Mouse (Mus musculus): ENCODE results near the gene Samd4b. TPM values are rescaled to one million over a fixed set of nuclear protein-coding genes. Genes with fewer than 3 reads are reported as not detected.
A peak's percentile ranks its signal among the peaks of the same experiment; 100 is the strongest.

The Samd4b gene
- polyA plus RNA-seq, 1 experiment from 2014 or later, result 24.3 TPM

DNA sequence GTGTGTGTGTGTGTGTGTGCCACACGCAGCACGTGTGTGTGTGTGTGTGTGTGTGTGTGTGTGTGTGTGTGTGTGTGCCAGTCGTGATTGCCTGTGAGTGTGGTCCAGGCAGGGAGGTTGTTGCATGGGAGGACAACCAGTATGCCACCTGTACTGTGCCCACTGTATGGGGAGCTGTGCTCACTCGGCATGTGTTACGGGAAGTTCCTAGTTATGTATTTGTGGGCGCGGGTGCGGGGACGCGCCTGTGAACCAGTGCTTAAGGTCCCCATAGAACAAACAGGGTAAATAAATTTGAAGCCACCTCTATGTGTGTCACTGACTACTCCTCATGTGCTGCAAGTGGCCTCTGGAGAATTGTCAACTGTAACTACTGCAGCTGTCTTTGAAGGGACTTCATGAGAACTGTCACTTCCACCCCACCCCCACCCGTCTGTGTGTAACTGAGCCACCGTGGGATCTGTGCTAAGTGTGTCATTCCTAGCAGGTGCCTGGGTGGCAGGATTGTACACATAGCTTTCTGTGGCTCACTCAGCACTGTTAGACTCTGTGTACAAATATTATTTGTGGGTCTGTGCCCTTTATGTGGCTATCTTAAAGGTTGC lies 215.5 kb downstream of the Samd4b start:
- H3K4me1 ChIP-seq, result peaks cover 44% of the 10 kb centered on the region
- no peak overlapping the region for H3K4me3 ChIP-seq
- peak overlapping the region; percentile 45 for H3K4me2 ChIP-seq (replicated peaks)
- ATAC-seq (replicated peaks), result no peak
- peak overlapping the region; percentile 42; the same call in 1 of the 2 replicates for H3K27ac ChIP-seq (replicated peaks)
- 68% methylated on average over 9 of the region's 12 CpGs for WGBS
- H3K9ac ChIP-seq (replicated peaks), result no peak overlapping the region
- H3K9me3 ChIP-seq, result no peaks in the 10 kb centered on the region
- peaks cover 16% of the 10 kb centered on the region for H3K36me3 ChIP-seq
- no peaks in the 10 kb centered on the region for H3K27me3 ChIP-seq

DNA sequence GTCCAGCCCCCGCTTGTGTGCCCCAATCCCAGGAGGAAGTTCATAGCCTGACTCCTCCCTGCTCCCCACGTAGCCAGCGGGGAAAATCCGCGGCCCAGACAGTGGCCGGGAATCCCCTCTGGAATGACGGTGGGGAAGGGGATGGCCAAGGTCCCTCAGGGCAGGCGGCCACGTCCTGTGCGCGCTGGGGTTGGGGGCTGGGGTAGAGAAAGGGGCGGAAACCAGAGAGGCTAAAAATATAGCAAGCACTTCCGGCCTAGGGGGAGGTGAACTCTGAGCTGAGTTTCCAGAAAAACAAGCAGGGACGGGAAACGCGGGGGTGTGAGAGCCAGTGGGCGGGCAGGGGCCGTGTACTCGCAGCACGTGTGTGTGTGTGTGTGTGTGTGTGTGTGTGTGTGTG lies 216.0 kb downstream of the Samd4b start:
- Histone ChIP-seq H3K27me3 (no peaks in the 10 kb centered on the region), H3K4me1 (peaks cover 48% of the 10 kb centered on the region), H3K4me2 (replicated peaks) (peak overlapping the region; percentile 45), H3K36me3 (peaks cover 13% of the 10 kb centered on the region), H3K9me3 (no peaks in the 10 kb centered on the region), H3K9ac (replicated peaks) (peak overlapping the region; percentile 41), H3K27ac (replicated peaks) (peak overlapping the region; percentile 42), H3K4me3 (peak overlapping the region; percentile 24)
- WGBS, result 4% methylated on average over 20 of the region's 20 CpGs
- ATAC-seq (replicated peaks), result no peak

DNA sequence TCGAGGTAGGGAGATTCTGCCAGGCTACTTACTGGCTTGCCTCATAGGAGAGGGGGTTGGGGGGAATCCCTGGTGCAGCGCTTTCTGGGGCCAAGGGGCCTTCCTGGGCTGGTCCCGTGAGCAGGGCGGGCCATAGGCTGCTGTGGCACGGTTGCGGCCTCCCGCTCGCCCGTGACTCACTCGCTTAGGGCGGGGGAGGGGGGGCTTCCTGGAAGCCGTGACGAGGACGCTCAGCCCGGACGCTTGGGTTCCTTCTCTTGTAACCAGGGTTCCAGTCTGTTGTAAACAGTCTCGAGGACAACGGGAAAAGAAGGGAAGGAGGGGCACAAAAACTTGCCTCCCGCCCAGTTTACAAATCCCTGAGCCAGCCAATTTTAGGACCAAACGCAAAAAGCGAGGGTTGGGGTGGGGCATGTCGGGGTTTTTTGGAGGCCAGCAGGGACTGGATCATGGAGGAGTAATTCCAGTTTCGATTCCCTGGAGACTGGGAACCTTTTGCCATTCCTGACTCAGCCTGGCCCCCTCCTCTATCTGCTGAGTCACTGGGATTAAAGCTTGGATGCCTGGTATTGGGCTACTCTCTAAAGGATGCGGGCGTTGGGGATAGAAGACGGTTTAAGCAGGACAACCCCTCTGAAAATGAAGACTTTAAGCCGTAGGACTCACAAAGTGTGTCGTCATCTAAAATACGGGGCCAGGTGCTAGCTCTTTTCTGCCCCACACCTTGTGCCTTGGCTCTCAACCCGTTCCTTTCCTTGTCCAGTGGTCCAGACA lies 216.7 kb downstream of the Samd4b start:
- H3K4me2 ChIP-seq (replicated peaks), result peak overlapping the region; percentile 45
- no peaks in the 10 kb centered on the region for H3K9me3 ChIP-seq
- peak overlapping the region; percentile 42 for H3K27ac ChIP-seq (replicated peaks)
- no peak; the same call in 1 of the 2 replicates for ATAC-seq (replicated peaks)
- H3K9ac ChIP-seq (replicated peaks), result 0 out of 2 replicates have a peak overlapping the region, but pooled peaks have one; percentile 1
- H3K36me3 ChIP-seq, result peaks cover 11% of the 10 kb centered on the region
- no peaks in the 10 kb centered on the region for H3K27me3 ChIP-seq
- H3K4me1 ChIP-seq, result peaks cover 52% of the 10 kb centered on the region
- H3K4me3 ChIP-seq, result peak overlapping the region; percentile 4; the same call in 1 of the 2 replicates
- WGBS, result 7% methylated on average over 30 of the region's 30 CpGs

DNA sequence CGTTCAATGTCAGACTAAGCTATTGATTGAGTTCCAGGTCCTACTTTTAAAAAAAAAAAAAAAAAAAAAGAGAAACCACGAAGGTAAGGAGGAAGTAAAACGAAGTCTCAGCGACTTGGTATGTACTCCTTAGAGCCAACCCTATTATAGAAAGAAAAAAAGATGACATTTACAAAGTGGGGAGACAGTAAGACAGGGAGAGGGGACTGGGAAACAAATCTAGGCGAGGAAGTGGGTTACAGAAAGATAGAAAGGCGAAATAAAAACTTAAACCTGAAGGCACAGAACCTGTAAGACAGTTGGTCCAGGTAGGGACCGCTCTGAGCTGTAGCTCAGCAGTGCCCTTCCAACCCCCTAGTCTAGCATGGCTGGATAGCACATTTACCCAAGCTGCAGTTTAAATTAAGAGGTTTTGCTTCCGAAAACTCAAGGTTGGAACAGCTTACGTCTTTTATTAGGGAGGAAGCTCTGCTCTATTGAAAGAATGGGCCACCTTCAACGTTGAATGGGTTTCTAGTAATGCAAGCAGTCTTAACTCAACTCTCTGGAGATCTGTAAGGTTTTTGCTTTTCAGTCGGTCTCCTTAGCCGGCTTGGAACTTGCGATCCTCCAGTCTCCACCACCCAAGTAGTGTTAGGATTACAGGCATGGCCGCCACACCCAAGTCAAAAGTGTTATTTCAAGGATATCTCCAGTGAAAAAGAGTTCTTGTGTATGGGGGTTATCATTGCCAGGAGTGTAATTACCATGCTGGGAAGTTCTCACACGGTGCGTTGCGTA lies 217.5 kb downstream of the Samd4b start, which contains the start of gene Zfp36:
Zfp36 (minus strand) TSS at position 17 of the 780 bp plus-strand sequence.
- Histone ChIP-seq H3K4me3 (peak within 1 kb of the TSS; percentile 60), H3K27me3 (no peaks in the 10 kb centered on the region), H3K4me2 (replicated peaks) (peak within 1 kb of the TSS; percentile 90), H3K9ac (replicated peaks) (peak within 1 kb of the TSS; percentile 76), H3K4me1 (peaks cover 57% of the 10 kb centered on the region), H3K27ac (replicated peaks) (peak within 1 kb of the TSS; percentile 78), H3K9me3 (no peaks in the 10 kb centered on the region), H3K36me3 (peaks cover 3% of the 10 kb centered on the region; the same call in 1 of the 2 replicates)
- ATAC-seq (replicated peaks), result no peak
- 55% methylated on average over 17 of the region's 17 CpGs for WGBS

DNA sequence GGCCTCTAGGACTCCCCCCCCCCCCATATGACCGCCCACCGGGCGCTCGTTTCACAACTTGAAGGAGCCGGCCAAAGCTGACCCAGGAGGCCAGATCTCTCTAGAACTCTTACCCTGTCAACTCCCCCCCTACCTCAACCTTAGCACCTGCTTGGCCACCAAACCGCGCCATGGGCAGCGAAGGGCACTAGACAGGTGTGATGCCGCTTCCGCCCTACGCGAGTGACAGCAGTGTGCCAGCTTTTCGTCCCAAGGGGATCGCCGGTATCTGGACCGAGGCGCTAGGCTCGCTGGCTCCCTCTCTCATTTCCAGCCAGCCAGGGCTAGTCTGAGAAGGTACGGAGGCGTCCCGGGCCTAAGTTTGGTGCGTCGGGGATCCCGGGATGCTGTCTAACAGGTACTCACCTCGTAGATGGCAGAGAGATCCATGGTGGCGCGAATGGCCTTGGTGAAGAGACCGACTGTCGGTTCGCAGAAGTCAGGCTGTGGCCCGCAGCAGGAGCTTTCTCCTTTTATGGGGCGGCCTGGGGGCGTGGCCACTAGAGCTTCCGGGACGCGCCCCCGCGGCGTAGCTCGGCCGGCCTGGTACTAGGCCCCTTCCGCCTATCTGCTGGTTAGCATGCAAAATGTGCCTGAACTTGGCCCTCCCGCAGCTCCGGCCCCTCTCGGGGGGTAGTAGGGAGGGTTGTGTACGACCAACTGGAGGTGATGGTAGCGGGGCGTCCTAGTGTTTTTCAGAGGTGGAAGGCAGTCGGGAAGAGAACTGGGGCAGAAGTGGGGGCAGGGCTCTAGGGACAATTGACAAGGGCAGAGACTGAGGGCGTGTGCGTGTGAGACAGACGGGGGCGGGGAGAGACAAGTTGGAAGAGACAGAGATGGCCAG lies 218.9 kb downstream of the Samd4b start:
- peak; percentile 53 for ATAC-seq (replicated peaks)
- WGBS, result under 1% methylated on average over 53 of the region's 53 CpGs
- Histone ChIP-seq H3K27ac (replicated peaks) (peak overlapping the region; percentile 78), H3K4me2 (replicated peaks) (peak overlapping the region; percentile 90), H3K36me3 (no peaks in the 10 kb centered on the region), H3K4me1 (peaks cover 61% of the 10 kb centered on the region), H3K27me3 (no peaks in the 10 kb centered on the region), H3K4me3 (peak overlapping the region; percentile 60), H3K9me3 (no peaks in the 10 kb centered on the region), H3K9ac (replicated peaks) (peak overlapping the region; percentile 76)

DNA sequence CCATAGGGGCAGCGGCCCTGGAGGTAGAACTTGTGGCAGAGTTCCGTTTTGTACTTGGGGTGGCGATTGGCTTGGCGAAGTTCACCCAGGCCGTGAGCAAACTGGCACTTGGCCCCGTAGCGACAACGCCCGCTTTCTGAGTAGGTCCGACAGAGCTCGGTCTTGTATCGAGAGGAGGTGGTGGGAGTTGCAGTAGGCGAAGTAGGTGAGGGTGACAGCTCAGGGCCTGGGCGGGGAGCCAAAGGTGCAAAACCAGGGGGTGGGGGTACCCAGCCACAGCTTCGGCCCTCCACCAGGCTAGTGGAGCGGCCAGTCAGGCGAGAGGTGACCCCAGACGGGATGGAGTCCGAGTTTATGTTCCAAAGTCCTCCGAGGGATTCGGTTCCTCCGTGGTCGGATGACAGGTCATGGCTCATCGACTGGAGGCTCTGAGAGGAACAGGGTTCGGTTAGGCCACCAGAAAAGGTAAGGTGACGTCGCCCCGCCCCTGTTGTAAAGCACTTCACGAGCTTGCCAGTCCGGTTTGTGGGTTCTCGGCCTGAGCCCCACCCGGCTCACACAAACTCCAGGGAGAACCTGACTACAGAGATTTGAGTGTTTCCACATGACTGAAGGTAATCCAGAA lies 219.8 kb downstream of the Samd4b start:
- H3K4me1 ChIP-seq, result peaks cover 65% of the 10 kb centered on the region
- WGBS, result 57% methylated on average over 32 of the region's 32 CpGs

DNA sequence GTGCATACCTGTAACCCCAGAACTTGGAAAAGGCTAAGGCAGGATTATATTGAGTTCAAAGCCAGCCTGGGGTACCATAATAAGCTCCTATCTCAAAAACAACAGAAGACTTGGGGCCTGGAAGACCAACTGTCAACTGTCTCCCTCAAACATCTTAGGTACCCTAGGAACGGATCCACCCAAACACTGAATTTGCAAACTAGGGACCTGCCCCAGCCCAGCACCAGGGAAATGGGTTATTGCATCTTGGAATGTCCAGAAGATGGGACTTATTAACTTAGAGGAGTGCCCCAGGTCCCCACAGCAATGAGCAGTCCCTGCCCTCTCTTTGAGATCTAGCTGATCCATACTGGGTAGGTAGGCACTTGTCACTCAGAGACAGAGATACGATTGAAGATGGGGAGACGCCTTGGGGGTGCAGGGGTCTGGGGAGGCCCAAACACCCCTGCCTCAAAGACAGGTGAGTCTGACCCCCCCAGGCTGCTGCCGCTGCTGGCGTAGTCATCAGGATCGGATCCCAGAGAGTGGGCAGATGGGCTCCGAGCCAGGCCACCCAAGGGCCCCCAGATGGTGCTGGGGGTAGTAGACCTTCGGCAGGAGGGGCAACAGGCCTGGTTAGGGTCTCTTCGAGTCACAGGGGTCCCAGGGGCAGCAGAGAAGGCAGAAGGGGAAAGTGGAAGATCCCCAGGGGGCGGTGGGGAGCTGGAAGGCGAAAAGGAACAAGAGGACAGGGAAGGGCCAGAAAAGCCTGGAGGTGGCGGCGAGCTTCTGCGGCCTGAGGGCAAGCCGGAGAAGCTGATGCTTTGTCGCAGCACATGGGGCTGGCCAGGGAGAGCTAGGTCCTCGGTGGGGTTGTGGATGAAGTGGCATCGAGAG lies 220.5 kb downstream of the Samd4b start:
- no peak overlapping the region; the same call in 1 of the 2 replicates for H3K9ac ChIP-seq (replicated peaks)
- peaks cover 66% of the 10 kb centered on the region for H3K4me1 ChIP-seq
- peak overlapping the region; percentile 90 for H3K4me2 ChIP-seq (replicated peaks)
- H3K36me3 ChIP-seq, result no peaks in the 10 kb centered on the region
- ATAC-seq (replicated peaks), result no peak
- peak overlapping the region; percentile 60 for H3K4me3 ChIP-seq
- no peak overlapping the region for H3K27ac ChIP-seq (replicated peaks)
- 81% methylated on average over 18 of the region's 18 CpGs for WGBS
- H3K9me3 ChIP-seq, result no peaks in the 10 kb centered on the region
- H3K27me3 ChIP-seq, result no peaks in the 10 kb centered on the region

More for the DNA sequence above, 219.8 kb downstream of the Samd4b start:
- Histone ChIP-seq H3K9ac (replicated peaks) (peak overlapping the region; percentile 76), H3K4me2 (replicated peaks) (peak overlapping the region; percentile 90), H3K36me3 (no peaks in the 10 kb centered on the region), H3K27ac (replicated peaks) (no peak overlapping the region), H3K4me3 (peak overlapping the region; percentile 60), H3K9me3 (no peaks in the 10 kb centered on the region), H3K27me3 (no peaks in the 10 kb centered on the region)
- ATAC-seq (replicated peaks), result no peak

DNA sequence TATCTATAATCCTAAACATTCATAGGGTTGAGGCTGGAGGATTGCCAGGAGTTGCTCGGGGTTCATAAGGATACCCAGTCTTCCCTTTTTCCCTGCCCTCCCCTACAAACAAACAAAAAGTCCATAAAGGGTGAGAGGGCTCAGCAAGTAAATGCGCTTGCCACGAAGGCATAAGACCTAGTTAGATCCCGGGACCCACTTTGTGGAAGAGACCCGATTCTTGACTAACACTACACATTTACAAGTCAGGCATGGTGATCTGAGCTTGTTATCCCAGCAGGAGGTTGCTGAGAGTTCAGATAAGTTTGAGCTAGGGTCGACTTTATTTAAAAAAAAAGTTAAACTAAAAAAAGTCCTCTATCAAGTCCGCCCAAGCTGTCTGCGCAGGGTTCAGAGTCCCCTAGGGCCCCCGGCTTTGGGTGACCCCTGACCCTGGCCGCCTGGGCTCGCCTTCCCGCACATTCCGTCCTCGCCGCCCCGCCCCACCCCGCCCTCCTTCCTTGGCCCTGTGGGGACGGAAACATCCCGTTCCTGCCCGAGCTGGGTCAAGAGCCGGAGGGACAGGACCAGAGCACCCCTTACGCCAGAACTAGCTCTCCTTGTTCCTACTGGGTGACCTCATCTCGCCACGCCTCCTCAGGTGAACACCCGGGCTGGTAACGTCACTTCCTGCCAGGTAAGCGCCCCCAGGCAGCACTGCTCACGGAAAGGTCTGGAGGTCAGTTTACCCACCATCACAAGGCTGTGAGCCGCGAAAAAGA lies 221.8 kb downstream of the Samd4b start:
- Histone ChIP-seq H3K4me3 (peak overlapping the region; percentile 43), H3K4me1 (peaks cover 57% of the 10 kb centered on the region), H3K4me2 (replicated peaks) (peak overlapping the region; percentile 57), H3K27ac (replicated peaks) (peak overlapping the region; percentile 95), H3K9ac (replicated peaks) (peak overlapping the region; percentile 51), H3K27me3 (no peaks in the 10 kb centered on the region), H3K9me3 (no peaks in the 10 kb centered on the region), H3K36me3 (no peaks in the 10 kb centered on the region)
- 9% methylated on average over 30 of the region's 30 CpGs for WGBS
- ATAC-seq (replicated peaks), result no peak

DNA sequence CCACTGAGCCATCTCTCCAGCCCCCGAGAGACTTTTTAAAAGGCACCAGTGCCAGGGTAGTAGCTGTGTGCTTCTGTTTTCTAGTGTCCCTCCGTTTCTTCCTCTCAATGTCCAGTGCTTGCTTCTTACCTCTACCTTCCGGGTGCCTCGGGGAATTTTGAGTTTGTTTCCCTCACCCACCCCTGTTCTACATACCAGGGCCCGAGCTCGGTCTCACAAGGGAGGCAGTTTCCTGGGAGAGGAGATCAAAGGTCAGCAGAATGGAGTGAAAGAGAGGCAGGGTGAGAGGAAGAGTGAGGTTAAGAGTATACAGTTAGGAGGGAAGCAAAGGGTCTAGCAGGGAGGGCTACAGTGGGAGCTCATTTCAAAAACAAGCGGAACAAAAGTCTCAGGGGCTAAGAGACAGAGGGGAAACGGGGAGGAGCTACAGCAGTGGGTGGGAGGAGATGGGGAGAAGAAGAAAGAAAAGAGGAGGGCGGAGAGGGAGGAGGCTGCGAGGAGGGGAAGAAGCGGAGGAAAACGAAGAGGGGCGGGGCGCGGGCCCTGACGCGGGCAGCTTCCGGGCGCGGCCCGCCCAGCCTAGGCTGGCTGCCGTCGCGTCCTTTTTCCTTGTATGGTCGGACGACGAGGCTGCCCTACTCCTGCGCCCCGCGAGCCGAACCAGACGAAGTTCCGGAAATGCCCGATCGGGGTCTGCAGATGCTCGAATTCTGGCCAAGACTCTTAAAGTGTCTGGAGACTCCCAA lies 222.6 kb downstream of the Samd4b start:
- Histone ChIP-seq H3K4me1 (peaks cover 60% of the 10 kb centered on the region), H3K27ac (replicated peaks) (peak overlapping the region; percentile 95), H3K27me3 (no peaks in the 10 kb centered on the region), H3K4me3 (peak overlapping the region; percentile 43), H3K4me2 (replicated peaks) (peak overlapping the region; percentile 57), H3K9ac (replicated peaks) (peak overlapping the region; percentile 51), H3K36me3 (no peaks in the 10 kb centered on the region), H3K9me3 (no peaks in the 10 kb centered on the region)
- peak; percentile 38 for ATAC-seq (replicated peaks)
- WGBS, result 1% methylated on average over 35 of the region's 36 CpGs
